Mouse (Mus musculus) ES-E14 (cell line): Measurements from ENCODE around the gene Prkar2b.

ENCODE experiments used
- HCFC1 ChIP-seq: IDR thresholded peaks from 2 replicates; pipeline ENCODE4 v1.6.1; 2012; ENCODE audit warnings: low read length, inconsistent platforms, borderline replicate concordance; ENCODE audit not compliant: insufficient read depth
- MAFK ChIP-seq: IDR thresholded peaks from 2 replicates; pipeline ENCODE4 v1.6.1; 2014; ENCODE audit warnings: mild to moderate bottlenecking, low read depth, low read length, inconsistent platforms; ENCODE audit not compliant: insufficient read depth
- ZC3H11A ChIP-seq: IDR thresholded peaks from 2 replicates; pipeline ENCODE4 v1.6.1; 2012; ENCODE audit warnings: low read depth, mild to moderate bottlenecking, inconsistent platforms, low read length, borderline replicate concordance
- ZNF384 ChIP-seq: IDR thresholded peaks from 2 replicates; pipeline ENCODE4 v1.6.1; 2012; ENCODE audit warnings: low read depth, low read length, inconsistent platforms

- no peak for TF ChIP-seq ZC3H11A
- no peak for TF ChIP-seq ZNF384
- TF ChIP-seq MAFK, result no peak
- TF ChIP-seq HCFC1, result no peak
Measured at GRCm38 (mm10) chr12:31984664-31985063, 76.4 kb downstream of the Prkar2b start.
